Mouse (Mus musculus) lung, postnatal 0 days (tissue): ENCODE data around the gene Krtap4-6.

ENCODE experiments used
- CTCF ChIP-seq: IDR thresholded peaks from 2 replicates; pipeline ENCODE4 v1.5.1; 2016; ENCODE audit warnings: antibody characterized with exemption, mild to moderate bottlenecking
- EP300 ChIP-seq: IDR thresholded peaks from 2 replicates; pipeline ENCODE4 v1.6.1; 2016; ENCODE audit warnings: antibody characterized with exemption, mild to moderate bottlenecking, control low read depth

DNA sequence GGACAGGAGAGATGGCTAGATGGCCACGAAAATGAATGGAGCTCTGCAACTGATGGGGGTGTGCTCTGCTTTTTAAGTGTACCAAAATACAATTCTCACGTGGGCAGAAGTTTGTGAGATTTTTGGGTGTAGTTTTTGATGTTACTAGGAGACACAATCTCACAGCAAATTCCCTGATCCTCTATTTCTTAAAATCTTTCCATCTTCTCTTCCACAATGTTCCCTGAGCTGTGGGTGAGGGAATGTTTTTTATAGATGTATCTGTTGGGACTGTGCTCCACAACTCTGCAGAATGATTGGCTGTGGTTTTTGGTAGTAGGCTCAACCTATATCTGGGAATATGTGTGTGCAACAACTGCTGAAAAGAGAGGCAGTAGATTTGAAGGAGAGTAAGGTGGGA, 32.5 kb downstream of the Krtap4-6 start:
- TF ChIP-seq EP300 (no peak), CTCF (no peak)
